Mouse (Mus musculus) splenic B cell, adult 2 months (primary cell): Measurements from ENCODE around the gene Ccm2l.

ENCODE experiments used
- DNase-seq: peaks from one replicate; pipeline ENCODE4 v3.0.0-alpha.2; 2011; ENCODE audit warnings: low read depth, low spot score
- H3K27me3 ChIP-seq: 2 replicates; pipeline ENCODE4 v1.6.1; 2012; ENCODE audit warnings: mild to moderate bottlenecking, low read length, moderate library complexity, mixed read lengths; ENCODE audit not compliant: control insufficient read depth, poor library complexity, insufficient read depth, severe bottlenecking
- H3K36me3 ChIP-seq: 2 replicates; pipeline ENCODE4 v1.6.1; 2012; ENCODE audit warnings: mild to moderate bottlenecking, low read length, moderate library complexity, mixed read lengths; ENCODE audit not compliant: control insufficient read depth, poor library complexity, insufficient read depth, severe bottlenecking

The Ccm2l gene

GRCm38 (mm10) chr2:153107046-153107766 lies 41.5 kb downstream of the Ccm2l start:
- Histone ChIP-seq H3K27me3 (no peaks in the 10 kb centered on the region), H3K36me3 (no peaks in the 10 kb centered on the region)
- DNase-seq = no peak

DNA sequence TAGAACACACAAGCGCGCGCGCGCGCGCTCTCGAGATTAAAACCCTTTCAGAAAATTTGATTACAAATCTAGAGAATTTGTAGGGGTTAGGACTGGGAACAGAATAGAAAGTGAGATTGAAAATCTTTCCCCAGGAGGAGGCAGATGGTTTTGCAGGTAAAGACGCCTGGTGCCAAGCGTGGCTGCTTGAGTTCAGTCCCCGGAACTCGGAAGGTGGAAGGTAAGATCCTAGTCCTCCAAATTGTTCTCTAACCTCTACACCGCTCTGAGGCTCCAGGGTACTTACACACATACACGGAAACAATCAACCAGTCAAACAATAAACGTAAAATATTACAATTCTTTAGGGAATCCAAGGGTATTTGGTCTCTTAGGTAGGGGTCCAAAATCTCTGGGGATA lies 42.0 kb downstream of the Ccm2l start:
- no peak for DNase-seq
- Histone ChIP-seq H3K36me3 (no peaks in the 10 kb centered on the region), H3K27me3 (no peaks in the 10 kb centered on the region)

GRCm38 (mm10) chr2:153108313-153109264 lies 42.8 kb downstream of the Ccm2l start, which contains the start of gene Hck:
Gene Hck (plus strand): TSS chr2:153108468.
- peak; percentile 72 for DNase-seq
- no peaks in the 10 kb centered on the region for H3K27me3 ChIP-seq
- no peaks in the 10 kb centered on the region for H3K36me3 ChIP-seq

- Histone ChIP-seq H3K27me3 (no peaks in the 10 kb centered on the region), H3K36me3 (no peaks in the 10 kb centered on the region)
- no peak for DNase-seq
Observed at GRCm38 (mm10) chr2:153109596-153109995, 43.8 kb downstream of the Ccm2l start.

- no peak for DNase-seq
- no peaks in the 10 kb centered on the region for H3K36me3 ChIP-seq
- H3K27me3 ChIP-seq = no peaks in the 10 kb centered on the region
Observed at GRCm38 (mm10) chr2:153111298-153111697, 45.5 kb downstream of the Ccm2l start.

DNA sequence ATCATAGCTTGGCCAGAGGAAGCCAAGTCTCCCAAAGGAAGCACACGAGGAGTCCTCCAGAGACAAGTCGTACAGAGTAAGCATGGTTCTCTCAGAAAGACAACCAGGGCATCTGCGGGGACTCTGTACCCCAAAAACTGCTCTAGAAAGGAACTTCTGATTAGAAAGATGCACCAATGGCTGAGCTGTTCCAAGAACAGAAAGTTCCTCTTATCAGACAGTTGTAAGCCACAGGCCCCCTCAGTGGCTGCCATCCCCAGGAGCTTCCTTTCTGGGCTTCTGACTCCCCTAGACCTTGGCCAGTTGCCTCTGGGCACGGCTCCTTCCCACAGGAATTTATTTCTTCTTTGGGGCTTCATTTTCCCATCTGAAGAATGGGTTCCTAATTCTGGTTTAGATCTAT lies 49.9 kb downstream of the Ccm2l start:
- no peaks in the 10 kb centered on the region for H3K27me3 ChIP-seq
- DNase-seq = no peak
- H3K36me3 ChIP-seq = no peaks in the 10 kb centered on the region

DNA sequence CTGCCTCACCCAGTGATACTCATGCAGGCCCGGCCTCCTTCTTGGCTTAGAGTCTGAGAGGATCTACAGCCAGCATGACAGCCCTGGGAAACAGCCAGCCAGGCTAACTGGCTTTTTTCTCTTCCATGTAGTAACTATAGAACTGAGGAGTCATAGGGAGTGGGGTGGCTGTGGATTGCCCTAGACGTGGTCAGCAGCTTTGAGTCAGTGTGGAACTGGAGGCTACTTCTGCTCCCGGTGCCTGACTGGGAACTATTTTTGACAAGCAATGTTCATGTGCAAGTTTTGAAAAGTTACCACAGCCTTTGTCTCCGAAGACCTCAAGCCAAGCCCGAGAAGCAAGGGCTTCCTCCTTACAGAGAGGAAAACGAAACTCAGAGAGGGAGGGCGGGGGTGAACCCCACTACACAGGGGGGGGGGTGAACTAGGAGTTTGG lies 51.3 kb downstream of the Ccm2l start:
- H3K27me3 ChIP-seq = no peaks in the 10 kb centered on the region
- DNase-seq = peak; percentile 65
- H3K36me3 ChIP-seq = no peaks in the 10 kb centered on the region

DNA sequence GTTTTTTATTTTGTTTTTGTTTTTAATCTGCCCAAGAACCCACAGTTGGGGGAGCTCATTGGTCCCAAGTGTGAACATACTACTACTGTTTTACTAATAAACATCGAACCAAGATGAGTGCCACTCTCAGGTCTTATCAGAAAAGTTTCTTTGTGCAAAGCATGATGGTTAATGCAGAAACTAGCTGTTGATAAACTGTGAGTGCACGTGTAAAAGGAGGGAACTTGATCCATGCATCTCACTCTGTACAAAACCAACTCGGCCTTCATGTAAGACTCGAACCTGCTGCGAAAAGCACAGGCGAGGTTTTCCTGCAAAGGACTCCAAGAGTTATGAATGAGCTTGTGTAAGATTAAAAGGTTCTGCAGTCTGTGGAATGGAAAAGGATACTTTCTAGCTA lies 53.7 kb downstream of the Ccm2l start:
- Histone ChIP-seq H3K27me3 (no peaks in the 10 kb centered on the region), H3K36me3 (no peaks in the 10 kb centered on the region)
- no peak for DNase-seq

DNA sequence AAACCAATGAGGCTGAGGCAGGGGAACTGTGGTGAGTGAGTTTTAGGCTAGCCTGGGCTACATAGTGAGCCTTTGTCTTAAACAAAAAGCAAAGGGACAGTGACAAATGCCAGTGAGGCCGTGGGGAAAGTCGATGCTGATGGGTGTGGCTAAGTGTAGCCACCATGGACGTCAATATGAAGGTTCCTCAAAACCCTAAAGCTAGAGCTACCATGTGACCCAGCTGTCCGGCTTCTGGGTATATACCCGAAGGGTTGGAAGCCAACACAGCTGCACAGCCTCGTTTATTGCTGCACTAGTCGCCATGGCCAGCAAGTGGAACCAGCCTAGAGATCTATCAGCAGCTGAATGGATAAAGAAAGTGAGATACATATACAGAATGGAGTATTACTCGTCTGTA lies 54.4 kb downstream of the Ccm2l start:
- no peaks in the 10 kb centered on the region for H3K36me3 ChIP-seq
- H3K27me3 ChIP-seq = no peaks in the 10 kb centered on the region
- DNase-seq = peak; percentile 81

- DNase-seq = peak; percentile 70
- Histone ChIP-seq H3K27me3 (no peaks in the 10 kb centered on the region), H3K36me3 (no peaks in the 10 kb centered on the region)
Observed at GRCm38 (mm10) chr2:153121821-153122615, 56.3 kb downstream of the Ccm2l start.

- peak; percentile 55 for DNase-seq
- Histone ChIP-seq H3K27me3 (no peaks in the 10 kb centered on the region), H3K36me3 (no peaks in the 10 kb centered on the region)
Observed at GRCm38 (mm10) chr2:153122701-153123100, 56.9 kb downstream of the Ccm2l start.

GRCm38 (mm10) chr2:153125875-153126274 lies 60.1 kb downstream of the Ccm2l start:
- Histone ChIP-seq H3K27me3 (no peaks in the 10 kb centered on the region), H3K36me3 (no peaks in the 10 kb centered on the region)
- DNase-seq = peak; percentile 63

GRCm38 (mm10) chr2:153131019-153131418 lies 65.3 kb downstream of the Ccm2l start:
- peak; percentile 73 for DNase-seq
- no peaks in the 10 kb centered on the region for H3K27me3 ChIP-seq
- H3K36me3 ChIP-seq = peaks cover 16% of the 10 kb centered on the region
